Mouse (Mus musculus) retina, postnatal 7 days (tissue): Measurements from ENCODE around the gene Gramd1b.

Source experiments
- DNase-seq: peaks from one replicate; pipeline ENCODE4 v3.0.0-alpha.2; 2012; ENCODE audit warnings: low read depth, low spot score

Gramd1b gene

GRCm38 (mm10) chr9:40400171-40400570, 131.0 kb downstream of the Gramd1b start:
- DNase-seq, result no peak

- DNase-seq, result no peak
Measured at GRCm38 (mm10) chr9:40399359-40399932, 131.7 kb downstream of the Gramd1b start.

DNA sequence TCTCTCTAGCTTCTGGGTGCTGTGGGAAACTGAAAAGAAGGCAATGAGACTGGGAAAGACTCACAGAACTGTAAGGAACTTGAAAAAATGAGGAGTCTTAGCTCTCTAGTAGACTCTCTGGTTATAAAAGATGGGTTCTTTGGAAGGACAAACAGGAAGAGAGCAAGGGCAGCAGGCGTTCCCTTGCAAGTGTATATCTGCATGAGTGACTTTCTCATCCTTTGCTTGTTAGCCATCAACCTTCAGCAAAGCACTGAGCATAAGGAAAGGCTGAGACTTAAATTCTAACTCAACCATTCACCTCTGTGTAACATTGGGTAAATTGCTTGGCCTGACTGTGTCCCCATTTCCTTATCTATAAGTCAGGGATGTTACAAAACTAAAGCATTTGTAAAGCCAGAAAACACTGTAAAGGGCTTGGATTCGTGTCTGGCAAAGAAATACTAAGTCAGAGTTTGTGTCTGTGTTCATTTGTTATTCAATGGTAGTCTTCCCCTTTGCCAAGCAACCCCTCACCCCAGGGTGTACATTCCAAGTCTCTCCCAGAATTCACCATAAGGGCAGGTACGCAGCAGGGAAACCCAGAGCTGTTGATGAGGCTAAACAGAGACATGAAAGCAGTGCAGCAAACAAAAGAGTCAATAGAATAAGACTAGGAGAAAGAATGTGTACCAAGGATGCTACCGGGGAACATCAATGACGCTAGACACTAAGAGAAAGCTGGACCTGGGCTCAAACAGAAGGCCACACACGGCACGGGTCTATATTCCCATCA, 133.5 kb downstream of the Gramd1b start:
- no peak for DNase-seq

DNA sequence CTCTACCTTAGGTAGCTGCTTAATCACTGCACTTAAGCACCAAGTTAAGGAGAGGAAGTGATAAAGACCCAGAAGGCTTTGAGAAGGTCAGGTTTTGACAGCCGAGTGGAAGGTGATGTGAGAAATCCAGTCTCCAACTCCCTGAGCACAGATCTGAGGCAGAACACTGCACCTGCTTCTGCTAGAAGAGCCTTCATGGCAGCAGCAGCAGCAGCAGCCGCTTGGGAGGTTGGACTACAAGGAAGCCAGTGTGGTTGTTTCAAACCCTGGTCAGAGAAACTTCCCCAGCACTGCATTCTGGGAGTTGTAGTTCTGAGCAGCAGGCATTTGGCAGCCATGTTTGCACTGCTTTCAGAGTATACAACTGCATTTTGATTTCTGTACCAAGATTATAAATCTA, 134.1 kb downstream of the Gramd1b start:
- DNase-seq, result no peak

- no peak for DNase-seq
Measured at GRCm38 (mm10) chr9:40396171-40396570, 135.0 kb downstream of the Gramd1b start.

GRCm38 (mm10) chr9:40391852-40392695, 139.1 kb downstream of the Gramd1b start:
- no peak for DNase-seq

- DNase-seq, result no peak
Measured at GRCm38 (mm10) chr9:40391359-40391758, 139.8 kb downstream of the Gramd1b start.

GRCm38 (mm10) chr9:40390904-40391303, 140.3 kb downstream of the Gramd1b start:
- no peak for DNase-seq

DNA sequence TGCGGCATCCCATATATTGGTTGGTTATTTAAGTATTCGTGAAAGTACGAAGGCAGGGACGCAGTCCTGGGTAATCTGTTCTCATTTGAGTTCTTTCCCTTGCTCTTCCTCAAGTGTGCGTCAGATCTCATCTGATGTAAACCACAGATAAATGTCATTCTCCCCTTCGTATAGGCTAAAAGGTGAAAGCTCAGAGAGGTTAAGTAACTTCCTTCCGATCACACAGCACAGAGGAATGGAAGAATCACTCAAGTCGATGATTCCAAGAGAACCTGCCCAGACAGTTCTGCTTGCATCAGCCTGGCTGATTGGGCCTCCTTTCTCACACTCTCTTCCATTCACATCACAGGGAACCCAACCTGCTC, 140.8 kb downstream of the Gramd1b start:
- no peak for DNase-seq

DNA sequence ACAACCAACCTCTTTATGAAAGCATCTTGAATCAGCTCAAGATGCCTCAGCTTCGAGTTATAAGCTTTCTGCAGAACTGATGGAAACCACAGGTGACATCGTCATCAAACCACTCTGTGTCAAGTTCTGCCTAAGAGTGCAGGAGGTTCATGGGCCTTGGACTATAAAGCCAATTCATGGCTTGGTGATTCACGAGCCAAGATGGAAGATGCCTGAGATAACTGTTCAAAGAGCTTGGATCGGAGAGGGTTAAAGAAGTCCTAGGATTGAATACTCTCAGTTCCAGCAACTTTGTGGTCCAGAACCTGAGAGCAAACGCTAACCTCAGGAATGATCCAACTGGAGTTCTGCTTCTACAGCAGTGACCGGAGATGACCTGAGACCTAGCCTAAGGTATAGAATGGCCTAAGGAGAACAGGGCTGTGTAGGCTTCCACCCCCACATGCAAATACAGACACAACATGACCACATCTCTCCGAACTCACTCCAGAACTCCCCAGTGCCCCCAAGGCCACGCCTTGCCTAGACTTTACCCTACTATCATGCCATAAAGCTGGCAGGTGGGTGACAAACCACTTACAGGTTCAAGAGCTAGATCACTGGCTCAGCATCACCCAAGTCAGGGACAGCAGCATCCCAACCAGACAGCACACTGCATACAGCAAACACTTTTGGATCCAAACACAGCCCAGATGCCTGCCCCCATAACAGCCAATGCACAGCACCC, 141.4 kb downstream of the Gramd1b start:
- no peak for DNase-seq

GRCm38 (mm10) chr9:40389175-40389574, 142.0 kb downstream of the Gramd1b start:
- no peak for DNase-seq

GRCm38 (mm10) chr9:40384781-40385180, 146.4 kb downstream of the Gramd1b start:
- DNase-seq, result no peak

DNA sequence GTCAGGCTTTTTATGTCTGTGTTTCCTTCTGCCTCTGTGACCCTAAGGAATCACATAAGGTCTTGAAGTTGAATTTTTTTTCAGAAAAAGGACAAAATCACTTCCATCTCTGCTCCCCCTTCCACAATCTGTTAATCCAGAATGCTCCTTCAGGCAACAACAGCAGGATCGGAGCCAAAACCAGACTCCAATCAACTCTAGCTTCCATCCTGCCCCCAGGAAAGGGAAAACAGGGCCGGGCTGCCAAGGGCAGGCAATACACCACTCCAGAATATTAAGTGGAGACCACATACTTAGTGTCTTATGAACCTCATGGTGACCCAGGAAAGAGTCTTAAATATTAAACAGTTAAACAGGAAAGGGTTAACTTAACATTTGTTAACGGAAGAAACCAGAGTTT, 148.7 kb downstream of the Gramd1b start:
- no peak for DNase-seq

- no peak for DNase-seq
Measured at GRCm38 (mm10) chr9:40381416-40382411, 149.5 kb downstream of the Gramd1b start.

DNA sequence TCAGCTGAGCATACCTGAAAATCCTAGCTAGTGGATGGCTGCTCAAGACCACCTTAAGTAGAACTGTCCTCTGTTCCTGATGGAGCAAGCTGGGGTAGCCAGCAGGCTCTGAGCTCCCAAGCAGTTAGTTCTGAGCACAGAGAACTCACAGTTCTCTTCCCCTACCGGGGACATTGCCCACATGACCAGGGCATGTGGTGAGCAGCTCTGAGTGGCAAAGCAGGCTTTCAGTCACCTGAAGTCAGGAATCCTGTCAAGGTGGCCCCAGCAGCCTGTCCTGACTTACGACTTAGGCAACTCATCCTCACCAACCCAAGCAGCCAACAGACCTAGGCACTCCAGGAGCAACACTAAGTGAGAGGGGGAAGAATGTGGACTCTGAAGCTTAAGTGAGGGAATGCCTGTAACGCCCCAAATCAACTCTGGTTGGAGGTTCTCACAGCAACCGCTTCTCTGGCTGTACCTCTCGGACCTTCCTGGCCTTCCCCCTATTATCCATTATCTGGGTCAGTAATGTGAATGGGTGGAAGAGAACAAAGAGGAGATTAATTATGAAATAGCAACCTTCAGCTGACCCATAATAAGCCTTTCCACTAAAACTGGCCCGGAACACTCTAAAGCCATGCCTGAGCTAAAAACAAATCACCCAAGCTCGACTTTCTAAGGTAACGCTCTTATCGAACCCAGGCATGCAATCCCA, 154.3 kb downstream of the Gramd1b start:
- DNase-seq, result no peak

DNA sequence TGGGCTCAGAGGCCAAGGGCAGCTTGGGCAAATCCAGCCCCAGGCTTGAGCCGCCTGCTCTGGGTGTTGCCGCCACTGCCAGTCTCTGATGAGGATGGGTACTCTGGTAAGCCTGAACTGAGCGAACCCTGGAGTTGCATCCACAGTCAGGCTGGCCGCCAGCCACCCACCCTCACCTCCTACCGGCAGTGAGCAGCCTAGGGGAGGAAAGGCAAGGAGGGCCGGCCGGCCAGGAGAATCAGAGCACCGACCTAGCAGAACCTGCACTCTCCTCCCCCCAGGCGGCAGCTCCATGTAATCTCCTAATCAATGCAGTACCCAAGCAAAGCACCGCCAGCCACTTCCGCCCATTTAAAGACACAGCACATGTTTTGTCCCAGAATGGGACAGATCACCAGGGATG, 155.0 kb downstream of the Gramd1b start:
- DNase-seq, result peak; percentile 62

GRCm38 (mm10) chr9:40375518-40375917, 155.7 kb downstream of the Gramd1b start:
- no peak for DNase-seq

DNA sequence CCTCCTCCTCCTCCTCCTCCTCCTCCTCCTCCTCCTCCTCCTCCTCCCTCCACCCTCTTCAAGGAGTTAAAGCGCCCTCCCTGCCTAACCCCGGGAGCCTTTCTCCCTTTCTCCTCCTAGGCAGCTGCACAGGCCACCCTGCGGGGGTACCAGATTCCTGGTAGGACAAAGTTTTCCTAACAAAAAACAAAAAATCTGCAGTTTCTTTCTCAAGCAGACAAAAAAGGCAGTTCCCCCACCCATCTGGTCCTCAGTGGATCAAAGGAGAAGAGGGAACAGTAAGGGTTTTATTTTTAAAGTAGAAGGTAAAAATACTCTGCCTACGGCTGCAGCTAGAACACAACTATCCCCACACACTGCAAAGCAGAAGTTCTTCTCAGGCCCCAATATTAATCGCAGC, 156.2 kb downstream of the Gramd1b start:
- no peak for DNase-seq

- DNase-seq, result no peak
Measured at GRCm38 (mm10) chr9:40374533-40374971, 156.6 kb downstream of the Gramd1b start.

GRCm38 (mm10) chr9:40374052-40374451, 157.1 kb downstream of the Gramd1b start:
- DNase-seq, result no peak
